Mouse (Mus musculus) heart, adult 18-20 months (tissue): ENCODE measurements around the gene Cblc. TPM values are rescaled to one million over a fixed set of nuclear protein-coding genes. Genes with fewer than 3 reads are reported as not detected.
"Not testable (repeated sequence)": the region's sequence is repeated elsewhere in the genome, so short reads cannot be mapped to it uniquely, and the experiment has no call there.

ENCODE experiments used
- DNase-seq, 2 experiments: peaks; one replicate each; pipeline ENCODE4 v3.0.0; 2021 to 2022; ENCODE audit warnings: mixed read lengths in 1 of 2
- total RNA-seq, 2 experiments: library from RNA; stranded (reverse); gene quantifications; 2 replicates each; pipeline ENCODE4 v1.2.3; 2021

Gene Cblc
- total RNA-seq, 2 experiments from 2014 or later: 0.35 to 0.75 TPM

DNA sequence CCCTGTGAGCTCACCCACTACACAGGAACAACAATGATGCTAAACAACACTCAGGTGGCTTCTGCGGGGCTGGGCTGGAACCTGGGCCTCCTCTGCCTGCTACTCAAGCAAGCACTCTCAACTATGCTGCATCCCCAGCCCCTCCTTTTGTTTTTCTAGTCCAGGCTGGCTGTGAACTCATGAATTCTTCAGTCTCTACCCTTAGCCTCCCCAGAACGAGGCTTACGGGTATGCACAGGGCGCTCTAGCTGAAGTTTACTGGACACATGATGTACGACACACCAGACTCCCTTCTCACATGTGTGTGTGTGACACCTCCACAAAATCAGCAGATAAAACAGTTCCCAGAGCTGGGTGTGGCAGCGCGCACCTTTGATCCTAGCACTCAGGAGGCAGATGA, 22.3 kb upstream of the Cblc start:
- DNase-seq: no peak

DNA sequence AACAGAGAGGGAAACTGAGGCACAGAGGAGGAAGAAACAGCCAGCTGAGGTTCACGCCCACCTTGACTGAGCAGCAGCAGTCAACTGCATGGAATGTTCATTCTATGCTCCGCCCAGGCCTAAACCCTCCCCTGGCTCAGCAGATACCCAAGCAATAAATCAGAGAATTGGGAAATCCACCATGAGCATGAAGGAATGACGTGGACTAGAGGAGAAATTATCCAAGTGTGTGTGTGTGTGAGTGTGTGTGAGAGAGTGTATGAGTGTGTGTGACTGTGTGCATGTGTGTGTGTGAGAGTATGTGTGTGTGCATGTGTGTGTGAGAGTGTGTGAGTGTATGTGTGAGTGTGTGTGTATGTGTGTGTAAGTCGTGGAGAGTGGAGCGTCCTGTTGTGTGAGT, 21.8 kb upstream of the Cblc start:
- no peak for DNase-seq

DNA sequence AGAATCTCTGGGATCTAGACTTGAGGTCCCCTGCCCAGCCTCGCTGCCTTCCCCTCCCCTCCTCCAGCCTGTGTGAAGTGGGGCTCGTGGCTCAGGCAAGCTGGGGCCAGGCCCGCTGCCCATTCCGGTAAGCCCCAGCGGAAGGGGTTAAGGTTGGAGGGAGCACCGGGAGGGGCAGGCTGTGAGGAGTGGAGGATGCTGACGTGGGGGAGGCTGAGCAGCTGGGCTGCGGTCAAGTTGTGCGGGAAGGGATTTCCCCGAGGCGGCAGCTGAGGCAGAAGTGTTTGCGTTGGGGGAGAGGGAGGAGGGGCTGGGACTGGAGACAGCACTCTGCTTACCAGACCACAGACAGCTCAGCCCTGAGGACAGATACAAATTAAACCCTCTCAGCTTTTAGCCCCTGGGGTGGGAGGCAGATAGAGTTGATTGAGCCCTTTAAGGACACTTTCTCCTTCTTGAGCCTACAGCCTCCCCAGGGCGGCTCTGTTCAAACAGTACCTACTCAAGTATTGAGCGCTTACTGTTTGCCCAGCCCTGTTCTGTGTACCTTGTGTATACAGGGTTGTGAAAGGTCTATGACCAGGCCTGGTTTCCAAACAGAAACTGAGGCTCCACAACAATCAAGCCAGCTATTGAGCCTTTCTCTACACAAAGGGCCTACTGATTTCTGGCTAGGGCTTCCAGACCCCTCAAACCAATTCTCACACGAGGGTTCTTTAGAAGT, 20.9 kb upstream of the Cblc start:
- peak; percentile 65 to 88 for DNase-seq

DNA sequence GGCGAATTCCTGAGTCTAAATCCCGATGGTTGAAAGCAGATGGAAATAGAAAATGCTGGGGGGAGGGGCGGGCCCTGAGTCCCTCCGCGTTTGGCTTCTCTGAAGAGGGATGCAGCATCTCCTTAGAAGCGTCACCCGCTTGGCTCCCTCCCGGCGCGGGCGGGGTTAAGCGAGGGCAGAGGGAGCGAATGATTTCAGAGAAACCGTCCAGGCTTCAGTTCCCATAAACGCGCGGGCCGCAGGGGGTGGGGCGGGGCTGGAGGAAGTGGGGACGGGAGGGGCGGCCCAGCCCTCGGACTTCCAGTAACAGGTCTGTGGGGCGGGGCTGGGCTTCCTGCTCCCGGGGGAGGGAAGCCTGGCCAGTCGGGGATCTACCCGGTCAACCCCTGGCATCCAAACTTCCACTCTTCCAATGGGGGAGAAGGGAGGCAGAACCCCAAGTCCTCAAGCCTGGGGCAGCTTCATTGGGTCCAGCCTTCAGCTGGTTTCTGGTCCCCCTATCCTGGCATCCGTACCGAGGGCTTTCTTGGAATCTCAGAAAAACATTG, 19.7 kb upstream of the Cblc start:
- peak; percentile 93 to 94 for DNase-seq

DNA sequence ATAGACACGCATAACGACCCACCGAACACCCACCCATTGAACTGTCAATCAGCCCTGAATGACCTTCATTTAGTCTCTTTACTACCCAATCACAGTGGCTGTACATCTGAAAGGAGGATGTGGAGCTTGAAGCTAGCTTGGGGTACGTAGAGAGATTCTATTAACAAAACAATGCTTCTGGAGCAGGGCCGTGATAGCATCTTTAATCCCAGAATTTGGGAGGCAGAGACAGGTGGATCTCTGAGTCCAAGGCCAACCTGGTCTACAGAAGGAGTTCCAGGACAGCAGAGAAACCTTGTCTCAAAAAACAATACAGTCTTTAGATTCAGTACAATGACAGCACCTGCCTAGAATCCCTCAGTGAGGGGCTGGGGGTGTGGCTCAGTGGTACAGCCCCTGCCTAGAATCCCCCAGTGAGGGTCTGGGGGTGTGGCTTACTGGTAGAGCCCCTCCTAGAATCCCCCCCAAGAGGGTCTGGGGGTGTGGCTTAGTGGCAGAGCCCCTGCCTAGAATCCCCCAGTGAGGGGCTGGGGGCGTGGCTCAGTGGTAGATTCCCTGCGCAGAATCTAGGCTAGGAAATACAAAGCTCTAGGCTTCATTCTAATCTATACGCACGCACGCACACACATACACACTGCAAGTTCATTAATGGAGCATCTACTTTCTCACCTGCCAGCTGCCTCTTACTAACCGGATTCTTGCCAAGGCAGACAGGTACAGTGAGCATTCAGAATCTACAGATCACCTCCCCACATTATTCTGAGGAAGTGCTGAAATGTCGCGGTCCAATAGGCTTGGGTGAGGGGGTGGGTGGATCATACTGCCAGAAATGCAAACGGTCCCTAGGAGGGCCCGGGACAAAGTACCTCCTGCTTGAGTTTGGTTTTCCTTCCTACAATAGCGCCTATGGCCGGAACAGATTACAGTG, 19.0 kb upstream of the Cblc start:
- DNase-seq: no peak

DNA sequence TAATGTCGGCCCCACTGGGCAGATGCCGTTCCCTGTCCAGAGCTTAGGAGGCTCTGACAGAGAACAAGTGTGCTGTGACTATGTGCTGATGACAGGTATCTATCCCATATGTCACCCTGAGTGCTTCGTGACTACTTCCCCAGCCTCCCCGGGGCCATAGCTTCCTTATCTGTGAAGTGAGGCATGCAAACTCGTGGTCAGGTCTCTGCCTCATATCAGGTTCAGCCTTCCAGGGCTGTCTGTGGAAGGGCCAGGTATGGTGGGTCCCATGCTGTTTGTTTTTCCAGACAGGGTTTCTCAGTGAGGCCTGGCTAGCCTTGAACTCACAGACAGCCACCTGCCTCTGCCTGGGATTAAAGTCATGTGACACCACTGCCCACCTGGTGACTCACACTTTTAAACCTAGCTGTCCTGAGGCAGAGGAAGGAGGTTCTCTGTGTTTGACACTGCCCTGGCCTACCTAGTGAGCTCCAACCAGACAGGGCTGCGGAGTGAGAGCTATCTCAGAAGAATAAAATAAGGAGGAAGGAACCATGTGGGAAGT, 17.0 kb upstream of the Cblc start:
- DNase-seq: no peak

DNA sequence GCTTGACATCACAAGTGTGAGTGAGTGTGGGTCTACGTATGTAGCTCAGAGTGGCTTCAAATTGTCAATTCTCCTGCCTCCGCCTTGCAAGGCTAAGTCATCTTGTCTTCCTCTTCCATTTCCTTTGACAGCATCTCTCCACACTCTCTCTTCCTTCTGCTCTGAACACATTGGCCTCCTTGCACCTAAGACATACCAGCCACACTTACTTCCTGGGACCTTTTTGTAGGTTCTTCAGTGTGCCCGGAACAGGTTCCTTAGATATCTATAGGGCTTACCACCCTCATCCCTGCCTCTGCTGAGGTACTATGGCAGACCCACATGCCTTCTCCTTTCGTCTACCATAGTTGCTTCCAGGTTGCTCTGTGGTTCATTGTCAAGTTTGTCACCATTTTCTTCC, 16.6 kb upstream of the Cblc start:
- DNase-seq: no peak

DNA sequence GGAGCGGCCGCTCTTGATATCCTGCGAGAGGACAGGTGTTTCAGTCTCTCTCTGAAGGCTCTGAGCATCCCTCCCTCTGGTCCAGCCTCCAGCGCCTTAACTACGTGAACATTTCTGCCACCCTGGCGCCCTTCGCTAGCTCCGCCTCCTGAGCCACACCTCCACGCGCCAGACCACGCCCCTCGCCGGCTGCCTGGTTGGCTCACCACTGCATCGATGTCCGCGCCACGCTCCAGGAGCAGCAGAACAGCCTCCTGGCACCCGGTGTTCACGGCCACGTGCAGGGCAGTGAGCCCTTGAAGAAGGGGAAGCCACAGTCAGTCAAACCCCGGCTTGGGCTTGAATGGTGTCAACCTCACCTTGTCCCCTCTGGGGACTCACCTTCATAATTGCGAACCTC, 14.5 kb upstream of the Cblc start:
- DNase-seq: peak in 1 of 2 experiments; percentile 50

DNA sequence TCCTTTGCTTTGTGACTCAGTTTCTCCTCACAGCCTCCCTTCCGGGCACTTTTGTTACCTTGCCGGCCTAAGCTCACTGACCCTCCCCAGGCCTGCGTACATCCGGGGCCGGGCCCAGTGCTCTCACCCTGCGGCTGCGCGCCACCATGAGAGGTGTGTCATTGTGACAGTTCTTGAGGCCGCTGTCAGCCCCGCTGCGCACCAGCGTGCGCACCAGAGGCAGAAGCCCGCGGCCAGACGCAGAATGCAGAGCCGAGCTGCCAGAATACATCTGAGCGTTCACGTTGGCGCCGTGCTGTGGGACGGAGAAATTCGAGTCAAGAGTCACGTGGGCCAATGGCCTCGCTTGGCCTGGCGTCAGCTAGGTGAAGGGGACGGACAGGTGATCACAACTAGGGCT, 12.8 kb upstream of the Cblc start:
- DNase-seq: peak in 1 of 2 experiments; percentile 53

DNA sequence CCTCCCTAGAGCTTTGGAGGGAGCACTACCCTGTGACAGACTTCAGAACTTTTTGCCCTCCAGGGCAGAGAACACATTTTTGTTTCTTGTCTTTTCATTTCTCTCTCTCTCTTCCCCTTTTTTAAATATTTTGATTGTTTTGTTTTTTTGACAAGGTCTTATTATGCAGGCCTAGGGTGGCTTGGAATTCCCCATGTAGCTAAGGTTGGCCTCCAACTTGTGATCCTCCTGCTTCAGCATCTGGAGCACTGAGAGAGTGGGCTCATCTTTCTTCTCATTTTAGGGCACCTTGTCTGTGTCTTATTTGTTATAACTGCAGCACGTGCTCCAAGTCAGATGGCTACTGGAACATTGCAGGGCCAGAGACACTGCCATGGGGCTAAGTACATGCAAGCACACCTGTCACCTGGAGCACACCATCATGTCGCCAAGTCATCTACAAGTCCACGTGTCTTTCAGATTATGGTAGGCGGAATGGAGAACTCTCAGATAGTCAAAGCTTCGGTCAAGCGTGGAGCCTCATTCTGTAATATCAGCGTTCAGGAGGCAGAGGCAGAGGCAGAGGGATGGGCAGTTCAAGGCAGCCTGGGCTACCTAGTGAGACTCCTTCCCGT, 9.9 kb upstream of the Cblc start:
- no peak for DNase-seq

DNA sequence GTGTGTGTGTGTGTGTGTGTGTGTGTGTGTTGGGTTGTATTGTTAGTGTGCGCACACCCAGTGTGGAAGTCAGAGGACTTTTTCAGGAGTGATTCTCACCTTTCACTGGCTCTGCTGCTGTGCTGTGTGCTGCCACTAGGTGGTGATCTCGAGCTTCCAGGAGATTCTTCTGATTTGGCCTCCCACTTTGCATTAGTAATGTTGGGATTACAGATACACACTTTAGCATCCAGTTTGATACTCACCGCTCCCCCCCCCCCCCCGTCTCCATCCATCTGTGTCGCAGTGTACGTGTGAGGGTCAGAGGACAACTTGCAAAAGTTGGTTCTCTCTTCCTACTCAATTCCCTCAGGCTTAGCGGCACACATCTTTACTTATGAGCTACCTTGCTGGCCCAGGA, 6.4 kb upstream of the Cblc start:
- peak; percentile 62 to 92 for DNase-seq

DNA sequence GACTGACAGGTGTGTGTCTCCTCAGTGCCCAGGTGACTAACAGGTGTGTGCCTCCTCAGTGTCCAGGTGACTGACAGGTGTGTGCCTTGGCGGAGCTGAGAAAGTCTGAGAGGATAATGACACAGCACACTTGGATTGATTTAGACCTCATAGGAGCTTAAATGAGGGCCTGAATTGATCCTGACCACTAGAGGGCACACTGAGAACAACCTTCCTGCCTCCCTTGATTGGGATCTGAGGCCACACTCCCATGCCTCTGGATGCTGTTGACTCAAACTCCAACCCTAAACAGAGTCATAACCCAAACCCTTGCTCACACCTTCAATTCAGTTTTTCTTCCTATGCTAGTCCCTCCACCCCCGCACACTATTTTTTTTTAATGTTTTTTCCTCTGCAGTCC, 4.2 kb upstream of the Cblc start:
- peak; percentile 60 to 77 for DNase-seq

DNA sequence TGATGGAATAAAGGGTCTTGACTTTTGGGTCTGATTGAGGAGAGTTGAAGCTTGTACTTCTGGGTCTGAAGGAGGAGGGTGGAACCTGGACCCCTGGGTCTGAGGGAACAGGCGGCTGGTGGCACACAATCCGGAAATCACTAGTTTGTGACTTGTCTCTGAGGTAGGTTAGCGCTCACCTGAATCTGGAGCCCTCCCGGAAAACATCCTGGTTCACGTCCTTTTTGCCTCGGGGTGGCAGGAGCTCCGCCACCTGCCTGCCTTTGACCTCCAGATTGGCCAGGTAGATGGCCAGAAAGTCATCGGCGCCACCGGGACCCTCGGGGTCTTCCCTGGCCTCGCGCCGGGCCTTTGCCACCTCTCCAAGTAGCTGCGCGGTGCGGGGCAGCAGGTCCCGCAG, 355 bp downstream of the Cblc start:
- no peak for DNase-seq

DNA sequence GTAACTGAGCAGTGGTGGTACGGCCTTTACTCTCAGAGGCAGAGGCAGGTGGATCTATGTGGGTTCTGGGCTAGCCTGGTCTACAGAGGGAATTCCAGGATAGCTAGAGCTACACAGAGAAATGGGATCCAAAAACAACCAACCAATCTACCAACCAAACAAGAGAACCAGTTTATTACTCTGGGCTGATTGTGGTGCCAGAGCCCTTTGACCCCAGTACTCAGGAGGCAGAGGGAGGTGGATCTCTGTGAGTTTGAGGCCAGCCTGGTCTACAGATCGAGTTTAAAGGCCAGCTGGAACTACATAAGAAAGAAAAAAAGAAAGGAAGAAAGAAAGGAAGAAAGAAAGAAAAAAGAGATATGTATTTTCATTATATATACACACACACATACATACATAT, 1.4 kb downstream of the Cblc start:
- DNase-seq: no peak

DNA sequence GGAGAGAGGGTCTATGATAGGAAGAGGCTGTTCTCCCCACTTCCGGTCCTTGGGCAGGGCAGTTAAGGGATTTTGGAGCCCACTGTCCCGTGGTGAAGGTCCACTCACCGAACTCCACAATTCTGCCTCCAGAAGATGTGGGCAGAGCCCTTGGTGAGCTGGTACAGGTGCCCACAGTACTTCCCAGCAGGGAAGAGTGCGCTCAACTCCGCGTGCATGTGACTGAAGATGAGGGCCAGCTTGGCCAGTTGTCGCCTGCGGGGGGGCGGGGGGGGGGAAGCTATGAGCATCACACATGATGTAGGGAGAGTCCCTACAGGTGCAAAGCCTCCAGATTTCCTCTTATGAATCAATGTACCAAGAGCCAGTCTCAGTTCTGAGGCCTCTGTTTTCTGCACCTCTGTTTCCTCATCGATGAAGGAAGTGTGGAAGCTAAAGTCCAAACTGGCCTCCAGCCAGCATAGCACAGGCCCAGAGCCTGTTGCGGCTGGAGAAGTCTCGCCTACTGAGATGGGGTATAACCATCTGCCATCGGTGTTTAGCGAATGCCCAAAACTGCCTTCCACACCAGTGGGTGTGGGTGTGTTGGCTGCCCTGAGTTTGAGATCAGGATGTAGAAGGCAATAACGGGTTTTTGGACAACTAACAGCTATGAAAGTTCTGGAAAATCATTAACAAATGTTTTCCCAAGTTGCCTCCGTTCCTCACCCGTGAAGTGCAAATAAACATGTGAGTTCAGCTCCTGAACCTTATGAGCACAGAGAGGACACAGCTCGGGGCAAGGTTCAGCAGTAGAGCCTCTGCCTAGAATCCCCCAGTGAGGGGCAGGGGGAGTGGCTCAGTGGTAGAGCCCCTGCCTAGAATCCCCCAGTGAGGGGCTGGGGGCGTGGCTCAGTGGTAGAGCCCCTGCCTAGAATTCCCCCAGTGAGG, 3.6 kb downstream of the Cblc start:
- no peak for DNase-seq

DNA sequence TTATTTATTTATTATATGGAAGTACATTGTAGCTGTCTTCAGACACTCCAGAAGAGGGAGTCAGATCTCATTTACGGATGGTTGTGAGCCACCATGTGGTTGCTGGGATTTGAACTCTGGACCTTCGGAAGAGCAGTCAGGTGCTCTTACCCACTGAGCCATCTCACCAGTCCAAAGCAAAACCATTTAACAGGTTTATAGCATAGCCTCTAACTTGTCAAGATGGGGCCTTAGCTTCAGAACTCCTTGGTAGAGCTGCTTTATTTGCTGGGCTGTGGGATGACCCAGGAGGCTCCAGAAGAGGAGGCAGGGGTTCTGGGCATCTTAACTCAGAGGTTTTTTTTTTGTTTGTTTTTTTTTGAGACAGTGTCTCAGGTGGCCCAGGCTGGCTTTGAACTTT, 5.1 kb downstream of the Cblc start:
- not testable (repeated sequence) for DNase-seq

DNA sequence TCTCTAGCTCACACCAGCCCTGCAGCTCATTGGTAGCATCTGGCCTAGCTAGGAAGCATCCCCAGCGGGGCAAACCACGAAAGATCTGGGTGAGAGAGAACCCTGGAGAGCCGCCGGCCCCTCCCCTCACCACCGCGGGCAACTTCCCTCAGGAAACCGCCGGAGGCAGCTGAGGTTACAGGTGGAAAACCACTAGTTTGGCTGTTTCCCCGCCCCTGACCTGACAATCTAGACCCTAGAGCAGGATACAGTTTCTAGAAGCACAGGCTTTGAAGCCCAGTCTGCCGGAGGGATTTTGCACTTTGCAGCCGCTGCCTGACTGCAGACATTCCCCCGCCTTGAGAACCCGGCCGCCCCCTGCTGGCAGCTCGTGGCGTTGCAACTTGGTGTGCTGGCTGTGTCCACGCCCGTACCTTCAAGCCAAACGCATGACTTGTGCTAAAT, 6.7 kb downstream of the Cblc start:
- peak; percentile 87 to 99 for DNase-seq

DNA sequence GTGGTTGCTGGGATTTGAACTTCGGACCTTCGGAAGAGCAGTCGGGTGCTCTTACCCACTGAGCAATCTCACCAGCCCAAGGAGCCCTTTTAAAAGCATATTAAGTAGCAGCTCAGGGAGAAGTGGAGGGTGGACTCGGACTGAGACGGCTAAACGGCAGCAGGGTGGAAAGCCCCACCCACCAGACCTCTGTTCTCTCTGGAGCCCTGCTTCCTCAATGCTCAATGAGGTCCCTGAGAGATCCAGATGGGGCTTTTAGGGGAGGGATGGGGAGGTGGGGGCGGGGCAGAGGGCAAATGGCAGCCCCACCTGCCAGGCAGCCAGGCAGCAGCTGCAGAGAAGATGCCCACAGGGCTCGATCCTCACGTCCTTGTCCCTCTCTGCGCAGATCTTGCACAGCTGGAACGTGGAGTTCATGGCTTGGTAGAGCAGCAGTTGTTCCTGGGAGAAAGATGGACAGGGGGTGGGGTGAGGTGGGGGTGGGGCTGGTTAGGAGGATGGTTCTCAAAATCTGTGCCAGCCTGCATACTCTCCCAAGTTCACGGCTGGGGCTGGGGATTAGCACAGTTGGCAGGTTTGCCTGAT, 10.6 kb downstream of the Cblc start:
- DNase-seq: no peak

DNA sequence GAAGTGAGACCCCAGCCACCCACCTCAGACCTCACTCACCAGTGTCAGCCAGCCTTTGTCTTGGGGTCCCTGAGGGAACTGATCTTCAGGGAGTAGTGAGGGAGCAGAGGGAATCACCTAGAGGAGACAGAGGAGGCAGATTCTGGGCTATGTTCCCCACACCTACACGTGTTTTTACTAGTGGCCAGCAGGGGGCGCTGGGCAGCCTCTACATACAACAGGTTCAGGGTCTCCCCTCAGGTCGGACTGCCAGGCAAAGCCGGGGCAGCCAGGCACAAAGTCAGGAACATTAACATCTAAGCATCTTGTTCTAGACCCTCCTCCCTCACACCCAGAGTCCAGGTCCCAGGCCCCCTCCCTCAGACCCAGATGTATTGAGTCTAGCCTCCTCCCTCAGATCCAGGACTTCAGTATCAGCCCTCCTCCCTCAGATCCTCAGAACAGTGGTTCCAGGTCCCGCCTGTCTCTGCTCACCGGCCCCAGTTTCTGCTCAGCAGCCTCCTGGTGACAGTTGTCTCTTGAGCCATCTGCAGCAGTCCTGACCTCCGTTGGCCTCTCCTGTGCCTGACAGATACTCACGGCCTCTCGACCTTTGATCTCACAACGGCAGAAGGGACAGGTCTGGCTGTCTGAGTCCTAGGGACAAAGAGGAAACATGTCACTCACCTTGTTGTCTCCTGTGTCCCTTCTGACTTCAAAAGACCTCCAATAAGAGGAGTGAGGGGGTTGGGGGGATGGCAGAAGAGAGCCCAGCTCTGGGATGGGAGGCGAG, 11.7 kb downstream of the Cblc start:
- no peak for DNase-seq

DNA sequence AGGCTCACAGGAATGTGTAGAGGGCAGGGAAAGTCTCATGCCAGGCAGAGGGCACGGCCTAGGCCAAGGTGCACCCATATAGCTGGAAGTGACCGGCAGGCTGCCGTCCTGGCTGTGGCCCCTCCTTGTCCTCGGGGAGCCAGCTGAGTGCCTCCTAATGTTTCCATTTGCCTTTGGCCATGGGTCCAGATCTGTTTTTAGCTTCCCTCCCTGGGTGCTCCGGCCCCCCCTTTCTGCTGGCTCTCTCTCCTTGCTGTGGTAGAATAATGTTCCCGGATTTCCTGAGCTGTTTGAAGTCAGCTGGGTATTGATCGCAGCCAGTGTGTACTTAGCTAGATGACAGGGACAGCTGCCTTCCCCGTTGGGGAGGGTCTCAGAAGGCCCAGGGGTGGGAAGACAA, 13.0 kb downstream of the Cblc start:
- peak; percentile 83 to 89 for DNase-seq
